Mouse (Mus musculus): Measurements from ENCODE around the gene Kidins220.

GRCm38 (mm10) chr12:24973586-24973985 is 1.1 kb upstream of the Kidins220 start:
- no peak for TF ChIP-seq EP300 (IDR thresholded peaks at IDR 0.05; ENCODE audit: insufficient read depth, low read depth, low read length)
- TF ChIP-seq CTCF (IDR thresholded peaks at IDR 0.05) = no peak
